Mouse (Mus musculus): ENCODE measurements around the gene Aars2.
A peak's percentile ranks its signal among the peaks of the same experiment; 100 is the strongest.

Gene Aars2

GRCm38 (mm10) chr17:45543115-45543514 lies 36.5 kb downstream of the Aars2 start:
- DNase-seq (ENCODE audit: low spot score) = no peak

- no peak for DNase-seq (ENCODE audit: low spot score)
Measured at GRCm38 (mm10) chr17:45544001-45544872, 37.6 kb downstream of the Aars2 start.

- DNase-seq (ENCODE audit: low spot score) = peak; percentile 51
Measured at GRCm38 (mm10) chr17:45544873-45545277, 38.2 kb downstream of the Aars2 start.

GRCm38 (mm10) chr17:45545278-45545961 lies 38.8 kb downstream of the Aars2 start:
- DNase-seq (ENCODE audit: low spot score) = peak; percentile 46

GRCm38 (mm10) chr17:45546941-45547340 lies 40.3 kb downstream of the Aars2 start:
- DNase-seq (ENCODE audit: low spot score) = no peak

- DNase-seq (ENCODE audit: low spot score) = no peak
Measured at GRCm38 (mm10) chr17:45547461-45548190, 41.0 kb downstream of the Aars2 start.

- DNase-seq (ENCODE audit: low spot score) = peak; percentile 59
Measured at GRCm38 (mm10) chr17:45548541-45549512, 42.2 kb downstream of the Aars2 start.

GRCm38 (mm10) chr17:45549617-45550181 lies 43.1 kb downstream of the Aars2 start, which contains the start of gene Tmem151b:
Gene Tmem151b, minus strand, starts transcription at chr17:45549677.
- DNase-seq (ENCODE audit: low spot score) = peak; percentile 66

- DNase-seq (ENCODE audit: low spot score) = no peak
Measured at GRCm38 (mm10) chr17:45550253-45550652, 43.6 kb downstream of the Aars2 start.

- DNase-seq (ENCODE audit: low spot score) = no peak
Measured at GRCm38 (mm10) chr17:45551249-45551796, 44.7 kb downstream of the Aars2 start.

GRCm38 (mm10) chr17:45551816-45552451 lies 45.3 kb downstream of the Aars2 start:
- peak; percentile 90 for DNase-seq (ENCODE audit: low spot score)

- no peak for DNase-seq (ENCODE audit: low spot score)
Measured at GRCm38 (mm10) chr17:45553065-45553464, 46.4 kb downstream of the Aars2 start.

- no peak for DNase-seq (ENCODE audit: low spot score)
Measured at GRCm38 (mm10) chr17:45554420-45554819, 47.8 kb downstream of the Aars2 start.

GRCm38 (mm10) chr17:45555452-45556106 lies 48.9 kb downstream of the Aars2 start, which contains the start of gene Nfkbie:
Gene Nfkbie, plus strand, starts transcription at chr17:45555703.
- peak; percentile 91 for DNase-seq (ENCODE audit: low spot score)

- DNase-seq (ENCODE audit: low spot score) = no peak
Measured at GRCm38 (mm10) chr17:45556107-45556489, 49.5 kb downstream of the Aars2 start.

GRCm38 (mm10) chr17:45556514-45557245 lies 50.0 kb downstream of the Aars2 start:
- no peak for DNase-seq (ENCODE audit: low spot score)

GRCm38 (mm10) chr17:45557246-45557824 lies 50.7 kb downstream of the Aars2 start:
- DNase-seq (ENCODE audit: low spot score) = no peak
